Mouse (Mus musculus) MEL-GATA-1-ER (cell line): ENCODE data around the gene Nxt1.

Experiments used
- DNase-seq: peaks from one replicate; pipeline ENCODE4 v3.0.0-alpha.2; 2012; ENCODE audit warnings: low read depth; ENCODE audit errors: extremely low read depth

The Nxt1 gene

DNA sequence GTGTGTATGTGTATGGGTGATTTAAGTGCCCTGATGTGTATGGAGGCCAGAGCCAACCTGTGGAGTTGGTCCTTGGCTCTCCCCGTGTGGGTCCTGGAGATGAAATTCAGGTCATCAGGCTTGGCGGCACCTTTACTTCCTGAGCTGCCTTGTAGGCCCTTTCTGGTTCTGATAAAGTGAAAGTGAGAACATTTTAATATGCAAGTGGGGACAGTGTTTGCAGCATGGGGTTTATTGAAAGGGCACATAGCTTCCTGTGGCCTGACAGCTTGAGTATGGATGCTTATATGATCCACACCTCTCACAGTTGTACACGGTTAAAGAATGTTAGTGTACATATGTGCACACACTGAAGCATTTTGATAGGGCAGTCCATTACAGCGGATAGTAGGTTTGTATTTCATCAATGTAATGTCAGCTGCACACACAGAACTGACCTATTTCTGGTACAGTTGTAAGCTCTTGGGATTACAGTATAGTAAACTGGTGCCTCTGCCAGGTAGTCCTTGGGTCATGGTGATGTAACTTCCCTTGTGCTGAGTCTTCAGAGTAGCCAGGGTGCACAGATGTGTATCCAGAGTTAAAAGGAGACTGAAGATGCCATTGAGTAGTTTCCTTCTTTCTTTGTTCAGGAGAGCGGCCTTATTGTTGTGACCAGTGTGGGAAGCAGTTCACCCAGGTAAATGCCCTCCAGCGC, 17.2 kb downstream of the Nxt1 start:
- DNase-seq, result no peak

- no peak for DNase-seq
Measured at GRCm38 (mm10) chr2:148690291-148690690, 17.9 kb downstream of the Nxt1 start.

DNA sequence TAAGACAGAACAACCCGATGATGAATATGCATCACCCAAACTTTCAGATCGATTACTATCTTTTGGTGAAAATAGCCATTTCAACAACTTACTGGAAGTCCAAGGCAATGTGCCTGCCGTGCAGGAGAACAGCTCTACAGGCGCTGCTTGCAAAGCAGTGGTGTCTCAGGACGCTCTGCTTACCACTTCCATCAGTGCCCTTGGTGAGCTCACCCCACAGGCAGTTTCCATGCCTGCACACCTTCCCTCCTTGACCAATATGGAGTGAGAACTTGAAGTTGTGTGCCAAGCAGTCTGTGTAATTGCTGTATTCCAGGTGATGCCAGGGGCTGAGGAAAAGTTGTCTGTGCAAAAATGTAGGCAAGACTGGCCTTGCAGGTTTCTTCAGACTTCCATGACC, 18.4 kb downstream of the Nxt1 start:
- no peak for DNase-seq

- no peak for DNase-seq
Measured at GRCm38 (mm10) chr2:148698571-148698970, 26.2 kb downstream of the Nxt1 start.

DNA sequence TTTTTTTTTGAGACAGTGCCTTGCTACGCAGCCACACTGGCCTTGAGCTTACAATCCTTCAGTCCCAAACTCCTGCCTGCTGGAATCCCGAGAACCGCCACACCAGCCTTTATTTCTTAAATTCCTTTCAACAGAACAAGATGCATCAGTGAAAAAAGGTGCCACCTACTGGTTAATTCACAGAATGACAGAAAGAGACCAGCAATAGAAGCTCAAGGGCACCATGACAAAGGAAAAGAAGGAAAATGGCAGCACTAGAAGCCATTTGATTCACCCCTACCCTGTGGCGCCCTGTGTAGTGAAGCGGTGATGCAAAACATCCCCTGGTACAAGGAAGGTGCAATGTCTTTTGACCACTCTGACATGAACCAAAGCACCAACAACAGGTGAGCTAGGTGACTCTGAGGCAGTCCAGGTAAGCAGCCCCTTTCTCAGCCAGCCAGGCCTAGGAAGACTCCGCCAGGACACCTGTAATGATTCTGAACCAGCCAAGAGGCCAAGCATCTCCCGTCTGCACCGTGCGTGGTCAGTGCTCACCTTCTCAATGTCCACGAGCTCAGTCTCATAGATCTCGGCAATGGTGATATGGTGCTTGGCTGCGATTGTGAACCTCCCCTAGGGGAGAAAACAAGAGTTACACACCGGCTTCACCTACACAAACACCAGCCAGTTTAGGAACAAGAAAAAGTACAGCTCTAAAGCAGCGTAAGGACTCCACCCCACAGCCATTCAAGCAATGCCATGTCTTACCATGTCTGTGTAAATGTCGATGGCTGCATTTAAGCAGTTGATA, 34.2 kb downstream of the Nxt1 start:
- DNase-seq, result peak; percentile 17

- no peak for DNase-seq
Measured at GRCm38 (mm10) chr2:148707202-148707530, 34.8 kb downstream of the Nxt1 start.

- no peak for DNase-seq
Measured at GRCm38 (mm10) chr2:148712326-148712725, 39.9 kb downstream of the Nxt1 start.

GRCm38 (mm10) chr2:148717072-148717471, 44.7 kb downstream of the Nxt1 start:
- no peak for DNase-seq

DNA sequence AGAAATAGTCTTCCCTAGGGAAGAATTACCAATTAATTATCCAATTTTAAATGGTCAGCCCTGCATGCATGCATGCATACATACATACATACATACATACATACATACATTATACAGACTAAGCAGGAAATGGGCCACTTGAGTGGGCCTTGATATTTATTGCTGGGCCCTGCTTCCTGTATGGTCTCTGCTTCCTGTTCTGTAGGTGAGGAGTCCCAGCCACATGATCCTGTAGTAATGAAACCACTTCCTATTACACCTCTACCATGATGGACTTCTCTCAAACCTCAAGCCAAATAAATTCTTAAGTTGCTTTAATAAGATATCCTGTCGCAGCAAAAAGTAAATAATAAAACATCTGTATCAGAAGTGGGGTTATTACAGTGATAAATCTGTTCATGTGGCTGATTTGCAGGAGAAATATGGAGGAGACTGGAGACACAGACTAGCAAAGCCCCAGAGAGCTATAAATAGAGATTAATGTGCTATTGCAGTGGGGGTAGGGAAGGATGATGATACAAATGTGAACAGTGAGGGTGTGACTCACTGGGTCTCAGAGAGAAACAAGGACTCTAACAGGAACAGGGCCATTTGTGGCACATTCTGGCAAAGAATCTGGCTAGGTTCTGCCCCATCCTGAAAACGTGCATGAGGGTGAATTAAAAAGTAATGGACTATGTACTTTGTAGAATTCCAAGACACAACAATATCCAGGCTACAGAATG, 47.0 kb downstream of the Nxt1 start:
- DNase-seq, result no peak
